Mouse (Mus musculus): ENCODE results near the gene 4933405L10Rik. TPM values are rescaled to one million over a fixed set of nuclear protein-coding genes. Genes with fewer than 3 reads are reported as not detected.

The 4933405L10Rik gene
- polyA plus RNA-seq, 1 experiment from 2014 or later, result not detected

DNA sequence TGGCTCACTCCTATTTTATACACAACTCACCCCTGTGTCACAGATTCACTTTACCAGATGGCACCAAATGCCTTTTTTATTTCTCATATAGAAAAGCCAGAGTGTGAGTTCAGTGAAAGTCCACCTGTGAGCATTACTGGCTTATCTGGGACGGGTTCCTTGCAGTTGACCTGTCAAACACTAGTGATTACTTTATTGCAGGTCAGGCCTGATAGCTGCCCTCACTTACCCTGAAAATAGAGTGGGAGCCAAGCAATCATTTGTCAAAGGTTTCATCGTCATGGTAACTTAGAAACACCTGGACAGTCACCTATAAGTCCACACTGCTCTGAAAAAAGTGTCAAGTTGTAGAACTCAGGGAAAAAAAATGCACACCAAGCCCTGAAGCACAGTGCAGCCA is 47.2 kb downstream of the 4933405L10Rik start:
- no peak overlapping the region for H3K4me3 ChIP-seq (ENCODE audit: low read depth, low read length)
- WGBS, result 33% methylated on average over 2 of the region's 2 CpGs
- no peak overlapping the region for H3K9ac ChIP-seq (ENCODE audit: low read depth, low read length)
- ATAC-seq, result no peak
- no peaks in the 10 kb centered on the region for H3K36me3 ChIP-seq (ENCODE audit: control insufficient read depth, insufficient read depth)
- peaks cover 15% of the 10 kb centered on the region; the same call in 1 of the 2 replicates for H3K27me3 ChIP-seq (replicated peaks; ENCODE audit: control insufficient read depth, insufficient read depth, low read length)
- no peak overlapping the region for H3K4me2 ChIP-seq (replicated peaks; ENCODE audit: low read depth)
- 0 out of 2 replicates have a peak, but pooled peaks cover 3% of the 10 kb centered on the region for H3K4me1 ChIP-seq (replicated peaks; ENCODE audit: control insufficient read depth, insufficient read depth, low read length)
- no peak for TF ChIP-seq CTCF (IDR thresholded peaks at IDR 0.05; ENCODE audit: low read depth)
- H3K27ac ChIP-seq (ENCODE audit: low read depth, low read length), result no peak overlapping the region
- no peaks in the 10 kb centered on the region for H3K9me3 ChIP-seq (ENCODE audit: control insufficient read depth)

DNA sequence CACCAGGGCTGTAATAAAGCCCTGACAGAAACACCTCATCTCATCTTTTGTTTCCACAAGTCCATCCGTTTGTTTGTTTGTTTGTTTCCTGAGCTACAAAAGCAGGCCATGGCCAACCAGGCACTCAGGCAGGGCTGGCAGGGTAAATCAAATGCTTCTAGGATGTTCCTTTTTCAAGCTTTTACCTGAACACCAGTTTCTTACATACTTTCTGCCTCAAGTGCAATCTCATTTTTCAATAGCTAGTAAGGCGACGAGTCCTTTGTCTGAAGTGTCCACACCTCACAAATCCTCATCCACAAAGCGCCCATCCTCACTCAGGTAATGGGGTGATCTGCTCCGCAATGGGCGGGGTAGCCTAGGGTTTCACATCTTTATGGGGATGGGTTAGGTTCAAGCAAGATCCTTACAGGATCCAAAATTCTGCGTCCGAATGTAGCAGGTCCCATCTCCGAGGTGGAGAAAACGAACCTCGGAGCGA is 50.4 kb downstream of the 4933405L10Rik start:
- H3K27me3 ChIP-seq (replicated peaks; ENCODE audit: control insufficient read depth, insufficient read depth, low read length), result peaks cover 7% of the 10 kb centered on the region; the same call in 1 of the 2 replicates
- H3K9me3 ChIP-seq (ENCODE audit: control insufficient read depth), result no peaks in the 10 kb centered on the region
- ATAC-seq, result no peak
- H3K4me1 ChIP-seq (replicated peaks; ENCODE audit: control insufficient read depth, insufficient read depth, low read length), result no peaks in the 10 kb centered on the region
- peak overlapping the region; percentile 66 for H3K4me3 ChIP-seq (ENCODE audit: low read depth, low read length)
- peak overlapping the region; percentile 90 for H3K4me2 ChIP-seq (replicated peaks; ENCODE audit: low read depth)
- peak overlapping the region; percentile 50 for H3K9ac ChIP-seq (ENCODE audit: low read depth, low read length)
- no peak overlapping the region for H3K27ac ChIP-seq (ENCODE audit: low read depth, low read length)
- H3K36me3 ChIP-seq (ENCODE audit: control insufficient read depth, insufficient read depth), result no peaks in the 10 kb centered on the region
- no peak for TF ChIP-seq CTCF (IDR thresholded peaks at IDR 0.05; ENCODE audit: low read depth)
- WGBS, result 4% methylated on average over 12 of the region's 12 CpGs

DNA sequence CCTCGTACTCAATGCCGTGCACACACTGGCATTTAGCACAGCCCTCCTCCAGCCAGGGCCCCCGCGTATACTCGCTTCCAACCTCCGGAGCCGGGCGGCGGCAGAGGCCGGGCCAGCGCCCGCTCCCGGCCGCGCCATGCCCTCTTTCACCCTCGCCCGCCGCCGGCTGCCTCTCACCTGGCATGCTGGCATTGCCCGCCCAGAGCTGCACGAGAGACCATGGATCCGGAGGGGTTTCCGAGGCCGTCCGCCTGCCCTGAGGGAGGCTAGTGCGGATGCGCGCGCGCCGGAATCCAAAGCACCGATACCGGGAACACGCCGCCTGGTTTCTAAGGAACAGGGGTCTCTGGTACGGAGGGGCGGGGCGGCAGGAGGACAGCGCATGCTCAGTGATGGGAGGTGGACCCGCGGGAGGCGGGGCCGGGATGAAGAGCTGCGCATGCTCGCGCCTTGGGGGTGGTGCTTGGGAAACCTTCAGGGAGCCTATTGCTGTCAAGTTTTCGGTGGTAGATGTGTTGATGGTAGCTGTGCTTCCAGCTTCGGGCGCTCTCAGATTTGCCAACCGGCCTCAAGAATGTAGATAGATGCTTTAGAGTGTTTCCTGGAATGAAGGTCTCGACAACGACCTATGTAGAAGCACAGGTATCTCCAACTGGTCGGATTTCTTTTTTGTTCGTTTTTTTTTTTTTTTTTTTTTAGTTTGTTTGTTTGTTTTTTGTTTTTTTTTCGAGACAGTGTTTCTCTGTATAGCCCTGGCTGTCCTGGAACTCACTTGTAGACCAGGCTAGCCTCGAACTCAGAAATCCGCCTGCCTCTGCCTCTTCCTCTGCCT is 51.0 kb downstream of the 4933405L10Rik start, which contains the start of gene Gfod2:
TSS of gene Gfod2 (minus strand) at position 388 of the 832 bp plus-strand sequence.
- Histone ChIP-seq H3K9ac (ENCODE audit: low read depth, low read length) (peak within 1 kb of the TSS; percentile 50), H3K4me2 (replicated peaks; ENCODE audit: low read depth) (peak within 1 kb of the TSS; percentile 90), H3K36me3 (ENCODE audit: control insufficient read depth, insufficient read depth) (no peaks in the 10 kb centered on the region), H3K9me3 (ENCODE audit: control insufficient read depth) (no peaks in the 10 kb centered on the region), H3K4me1 (replicated peaks; ENCODE audit: control insufficient read depth, insufficient read depth, low read length) (no peaks in the 10 kb centered on the region), H3K27me3 (replicated peaks; ENCODE audit: control insufficient read depth, insufficient read depth, low read length) (peaks cover 7% of the 10 kb centered on the region; the same call in 1 of the 2 replicates), H3K4me3 (ENCODE audit: low read depth, low read length) (peak within 1 kb of the TSS; percentile 66), H3K27ac (ENCODE audit: low read depth, low read length) (no peak within 1 kb of the TSS)
- TF ChIP-seq CTCF (IDR thresholded peaks at IDR 0.05; ENCODE audit: low read depth), result no peak
- 2% methylated on average over 57 of the region's 57 CpGs for WGBS
- peak; percentile 89 for ATAC-seq

Other genes with a start within 250 kb of the 4933405L10Rik start
- gene Tppp3, start 236.1 kb upstream of the 4933405L10Rik start, polyA plus RNA-seq (2015; fragmentation: Nextera tagmentation; extraction: Ambion mirVana), result 67.9 and 78.5 TPM in 2 replicates
- gene Zdhhc1, start 210.8 kb upstream of the 4933405L10Rik start, polyA plus RNA-seq (2015; fragmentation: Nextera tagmentation; extraction: Ambion mirVana), result 6.4 and 7.1 TPM in 2 replicates
- 1.1 and 4.1 TPM in 2 replicates for gene Hsd11b2, start 188.9 kb upstream of the 4933405L10Rik start, polyA plus RNA-seq (2015; fragmentation: Nextera tagmentation; extraction: Ambion mirVana)
- gene Atp6v0d1, start 141.6 kb upstream of the 4933405L10Rik start, polyA plus RNA-seq (2015; fragmentation: Nextera tagmentation; extraction: Ambion mirVana), result 140 and 151 TPM in 2 replicates
- 10.2 and 10.3 TPM in 2 replicates for gene Ripor1, start 102.4 kb upstream of the 4933405L10Rik start, polyA plus RNA-seq (2015; fragmentation: Nextera tagmentation; extraction: Ambion mirVana)
- gene Ctcf, start 71.1 kb upstream of the 4933405L10Rik start, polyA plus RNA-seq (2015; fragmentation: Nextera tagmentation; extraction: Ambion mirVana), result 42.2 and 44.7 TPM in 2 replicates
- 0.43 and 1.1 TPM in 2 replicates for gene Agrp, start 70.3 kb upstream of the 4933405L10Rik start, polyA plus RNA-seq (2015; fragmentation: Nextera tagmentation; extraction: Ambion mirVana)
- 0.73 and 0.77 TPM in 2 replicates for gene Carmil2, start 21.4 kb upstream of the 4933405L10Rik start, polyA plus RNA-seq (2015; fragmentation: Nextera tagmentation; extraction: Ambion mirVana)
- gene Acd, start 6.6 kb upstream of the 4933405L10Rik start, polyA plus RNA-seq (2015; fragmentation: Nextera tagmentation; extraction: Ambion mirVana), result 35.4 and 35.5 TPM in 2 replicates
- 8.8 and 9.7 TPM in 2 replicates for gene Pard6a, start 6.5 kb upstream of the 4933405L10Rik start, polyA plus RNA-seq (2015; fragmentation: Nextera tagmentation; extraction: Ambion mirVana)
- gene Enkd1, start 555 bp downstream of the 4933405L10Rik start, polyA plus RNA-seq (2015; fragmentation: Nextera tagmentation; extraction: Ambion mirVana), result 3.8 and 3.9 TPM in 2 replicates
- gene Gfod2, start 51.0 kb downstream of the 4933405L10Rik start, polyA plus RNA-seq (2015; fragmentation: Nextera tagmentation; extraction: Ambion mirVana), result 4.0 and 4.4 TPM in 2 replicates
- 4.1 and 4.6 TPM in 2 replicates for gene Ranbp10, start 119.7 kb downstream of the 4933405L10Rik start, polyA plus RNA-seq (2015; fragmentation: Nextera tagmentation; extraction: Ambion mirVana)
- gene Tsnaxip1, start 120.1 kb downstream of the 4933405L10Rik start, polyA plus RNA-seq (2015; fragmentation: Nextera tagmentation; extraction: Ambion mirVana), result not detected in 2 replicates
- gene Cenpt, start 145.6 kb downstream of the 4933405L10Rik start, polyA plus RNA-seq (2015; fragmentation: Nextera tagmentation; extraction: Ambion mirVana), result 8.5 and 9.3 TPM in 2 replicates
- 28.3 and 29.2 TPM in 2 replicates for gene Thap11, start 147.5 kb downstream of the 4933405L10Rik start, polyA plus RNA-seq (2015; fragmentation: Nextera tagmentation; extraction: Ambion mirVana)
- gene Nutf2, start 152.9 kb downstream of the 4933405L10Rik start, polyA plus RNA-seq (2015; fragmentation: Nextera tagmentation; extraction: Ambion mirVana), result 87.7 and 97.3 TPM in 2 replicates
- gene Edc4, start 173.2 kb downstream of the 4933405L10Rik start, polyA plus RNA-seq (2015; fragmentation: Nextera tagmentation; extraction: Ambion mirVana), result 9.8 and 11.5 TPM in 2 replicates
- gene Nrn1l, start 185.9 kb downstream of the 4933405L10Rik start, polyA plus RNA-seq (2015; fragmentation: Nextera tagmentation; extraction: Ambion mirVana), result 0.35 TPM in 1 of 2 replicates, not detected in the other
- 11.0 and 12.5 TPM in 2 replicates for gene Pskh1, start 192.8 kb downstream of the 4933405L10Rik start, polyA plus RNA-seq (2015; fragmentation: Nextera tagmentation; extraction: Ambion mirVana)
- gene Ctrl, start 226.2 kb downstream of the 4933405L10Rik start, polyA plus RNA-seq (2015; fragmentation: Nextera tagmentation; extraction: Ambion mirVana), result 0.63 and 1.4 TPM in 2 replicates
- 186 and 204 TPM in 2 replicates for gene Psmb10, start 230.8 kb downstream of the 4933405L10Rik start, polyA plus RNA-seq (2015; fragmentation: Nextera tagmentation; extraction: Ambion mirVana)
- 0.20 and 0.37 TPM in 2 replicates for gene Lcat, start 235.7 kb downstream of the 4933405L10Rik start, polyA plus RNA-seq (2015; fragmentation: Nextera tagmentation; extraction: Ambion mirVana)